Mouse (Mus musculus) kidney, adult 2 months (tissue): Measurements from ENCODE around the gene Slpi. TPM values are rescaled to one million over a fixed set of nuclear protein-coding genes. Genes with fewer than 3 reads are reported as not detected.

ENCODE experiments used
- DNase-seq: peaks from one replicate; pipeline ENCODE4 v3.0.0; 2021
- H3K27ac ChIP-seq: fragments of 200-500 bp; 2 replicates; pipeline ENCODE4 v1.5.1; 2012; ENCODE audit warnings: low read depth, low read length, control low read depth, inconsistent platforms; ENCODE audit not compliant: insufficient read depth
- H3K27me3 ChIP-seq: fragments of 200-500 bp; replicated peaks from 2 replicates; pipeline ENCODE4 v1.6.1; 2012; ENCODE audit warnings: mild to moderate bottlenecking, moderate library complexity, low read length, inconsistent platforms; ENCODE audit not compliant: control insufficient read depth, insufficient read depth
- H3K36me3 ChIP-seq: fragments of 200-500 bp; 2 replicates; pipeline ENCODE4 v1.6.1; 2012; ENCODE audit warnings: mild to moderate bottlenecking, moderate library complexity, low read length, inconsistent platforms; ENCODE audit not compliant: control insufficient read depth, insufficient read depth
- H3K4me1 ChIP-seq: fragments of 200-500 bp; 2 replicates; pipeline ENCODE4 v1.6.1; 2011; ENCODE audit warnings: low read length; ENCODE audit not compliant: control insufficient read depth, insufficient read depth
- H3K4me3 ChIP-seq: fragments of 200-500 bp; 2 replicates; pipeline ENCODE4 v1.5.1; 2011; ENCODE audit warnings: mild to moderate bottlenecking, low read depth, low read length, control low read depth; ENCODE audit not compliant: insufficient read depth
- CTCF ChIP-seq: fragments of 200-500 bp; conservative IDR thresholded peaks from 2 replicates; pipeline ENCODE4 v1.5.1; 2011; ENCODE audit warnings: low read depth, mild to moderate bottlenecking, control low read depth, low read length, moderate library complexity, mixed read lengths; ENCODE audit not compliant: insufficient read depth, insufficient read length
- POLR2A ChIP-seq: fragments of 200-500 bp; IDR thresholded peaks from one replicate; pipeline ENCODE4 v1.6.1; 2011; ENCODE audit warnings: low read depth, low read length, control low read depth
- WGBS: fragments of 180-500 bp; shearing (Covaris S2); methylation state at CpG from one replicate; pipeline ENCODE4 v1.1.7; 2018; 5-methylcytosine and 5-hydroxymethylcytosine counted together
- polyA plus RNA-seq: library from polyadenylated mRNA; depleted of rRNA; stranded (reverse); fragments of >200 nt; gene quantifications from 2 replicates; pipeline ENCODE4 v1.2.3, GENCODE M21; 2012; rRNA removed

Gene Slpi
- 3.0 and 4.6 TPM in 2 replicates for polyA plus RNA-seq

- WGBS: 2% methylated on average over 17 of the region's 17 CpGs
- no peaks in the 10 kb centered on the region for H3K36me3 ChIP-seq
- TF ChIP-seq CTCF: no peak
- TF ChIP-seq POLR2A: no peak
- DNase-seq: no peak
- peak within 1 kb of the TSS; percentile 40 for H3K4me3 ChIP-seq
- peaks cover 4% of the 10 kb centered on the region; the same call in 1 of the 2 replicates for H3K27me3 ChIP-seq
- no peaks in the 10 kb centered on the region for H3K4me1 ChIP-seq
- no peak within 1 kb of the TSS for H3K27ac ChIP-seq
Measured at GRCm38 (mm10) chr2:164389020-164389419, at the start of gene Slpi. Gene Slpi (minus strand): TSS chr2:164389095.

- TF ChIP-seq CTCF: no peak
- no peak for TF ChIP-seq POLR2A
- Histone ChIP-seq H3K27ac (peak overlapping the region; percentile 98), H3K36me3 (no peaks in the 10 kb centered on the region; the same call in 1 of the 2 replicates), H3K27me3 (no peaks in the 10 kb centered on the region), H3K4me1 (peaks cover 42% of the 10 kb centered on the region), H3K4me3 (peak overlapping the region; percentile 23)
- 22% methylated on average over 8 of the region's 8 CpGs for WGBS
- peak; percentile 55 for DNase-seq
Measured at GRCm38 (mm10) chr2:164438257-164438656, 49.4 kb upstream of the Slpi start.

- Histone ChIP-seq H3K27me3 (no peaks in the 10 kb centered on the region), H3K36me3 (no peaks in the 10 kb centered on the region; the same call in 1 of the 2 replicates), H3K4me1 (peaks cover 46% of the 10 kb centered on the region), H3K27ac (peak overlapping the region; percentile 98), H3K4me3 (peak overlapping the region; percentile 23)
- TF ChIP-seq POLR2A: no peak
- no peak for TF ChIP-seq CTCF
- WGBS: 20% methylated on average over 6 of the region's 6 CpGs
- DNase-seq: peak; percentile 94
Measured at GRCm38 (mm10) chr2:164437710-164438109, 48.8 kb upstream of the Slpi start.

GRCm38 (mm10) chr2:164436961-164437360 lies 48.1 kb upstream of the Slpi start:
- Histone ChIP-seq H3K4me3 (peak overlapping the region; percentile 24; the same call in 1 of the 2 replicates), H3K27ac (peak overlapping the region; percentile 98), H3K36me3 (no peaks in the 10 kb centered on the region; the same call in 1 of the 2 replicates), H3K27me3 (no peaks in the 10 kb centered on the region), H3K4me1 (peaks cover 52% of the 10 kb centered on the region)
- TF ChIP-seq CTCF: no peak
- TF ChIP-seq POLR2A: no peak
- WGBS: 30% methylated on average over 3 of the region's 3 CpGs
- DNase-seq: peak; percentile 90

- Histone ChIP-seq H3K4me1 (peaks cover 54% of the 10 kb centered on the region), H3K27ac (peak overlapping the region; percentile 98), H3K27me3 (no peaks in the 10 kb centered on the region), H3K36me3 (no peaks in the 10 kb centered on the region; the same call in 1 of the 2 replicates), H3K4me3 (peak overlapping the region; percentile 24; the same call in 1 of the 2 replicates)
- TF ChIP-seq CTCF (no peak), POLR2A (no peak)
- 14% methylated on average over 8 of the region's 8 CpGs for WGBS
- peak; percentile 58 for DNase-seq
Measured at GRCm38 (mm10) chr2:164436215-164436913, 47.5 kb upstream of the Slpi start.

GRCm38 (mm10) chr2:164435216-164436090 lies 46.6 kb upstream of the Slpi start:
- H3K4me1 ChIP-seq: peaks cover 57% of the 10 kb centered on the region
- peak overlapping the region; percentile 98 for H3K27ac ChIP-seq
- DNase-seq: peak; percentile 81
- H3K36me3 ChIP-seq: peaks cover under 1% of the 10 kb centered on the region; the same call in 1 of the 2 replicates
- no peak for TF ChIP-seq POLR2A
- no peak for TF ChIP-seq CTCF
- WGBS: 10% methylated on average over 5 of the region's 5 CpGs
- no peaks in the 10 kb centered on the region for H3K27me3 ChIP-seq
- H3K4me3 ChIP-seq: no peak overlapping the region; the same call in 1 of the 2 replicates
